Mouse (Mus musculus) kidney, postnatal 25 days (tissue): ENCODE results near the gene Maff.

Experiments
- DNase-seq, 2 experiments: peaks; one replicate each; pipeline ENCODE4 v3.0.0; 2021; ENCODE audit warnings: mixed read lengths in 2 of 2

Gene Maff

GRCm38 (mm10) chr15:79399231-79400052 lies 53.0 kb downstream of the Maff start:
- no peak for DNase-seq

- DNase-seq: no peak
Measured at GRCm38 (mm10) chr15:79400134-79400974, 53.9 kb downstream of the Maff start.

GRCm38 (mm10) chr15:79400975-79401365 lies 54.5 kb downstream of the Maff start:
- no peak for DNase-seq

GRCm38 (mm10) chr15:79402176-79402575 lies 55.8 kb downstream of the Maff start:
- no peak for DNase-seq

- peak; percentile 86 to 91 for DNase-seq
Measured at GRCm38 (mm10) chr15:79402836-79403762, 56.7 kb downstream of the Maff start, which contains the start of gene Tmem184b. Gene Tmem184b (minus strand): TSS chr15:79403569.

- DNase-seq: no peak
Measured at GRCm38 (mm10) chr15:79403763-79404210, 57.4 kb downstream of the Maff start.

GRCm38 (mm10) chr15:79404277-79404676 lies 57.9 kb downstream of the Maff start:
- DNase-seq: no peak

DNA sequence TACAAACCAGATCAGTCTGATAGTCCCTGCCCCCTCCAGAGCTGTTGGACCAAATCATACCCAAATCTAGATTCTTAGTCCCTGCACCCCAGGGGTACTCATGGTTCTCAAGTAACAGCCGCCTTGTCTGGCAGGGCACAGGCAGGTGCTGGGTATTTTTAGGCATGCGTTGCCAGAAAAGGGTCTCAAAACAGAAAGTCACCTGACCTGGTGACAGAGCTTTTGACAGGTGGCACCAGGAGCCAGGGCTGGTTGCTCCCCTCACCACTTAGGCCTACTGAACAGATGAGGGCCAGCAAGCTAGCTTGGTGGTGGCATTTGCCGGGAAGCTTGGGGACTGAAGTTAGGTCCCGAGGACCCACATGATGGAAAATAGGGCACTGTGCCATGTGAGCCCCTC lies 60.1 kb downstream of the Maff start:
- DNase-seq: no peak
